In genomic region chr12:103492767-103493166, GRCm38 (mm10) we compare ENCODE assay signal across 8 mouse cellular contexts. TPM values are rescaled to one million over a fixed set of nuclear protein-coding genes. Genes with fewer than 3 reads are reported as not detected.
DNase-seq lines count a peak whose midpoint lies in the region; ATAC-seq and TF ChIP-seq lines count a peak whose summit lies in the region.

No protein-coding gene starts in this region.

- WGBS in kidney, embryonic 16.5 days, result 36% methylated on average over 5 of the region's 5 CpGs
- 38% methylated on average over 5 of the region's 5 CpGs for WGBS in forebrain, embryonic 15.5 days
- WGBS in hindbrain, postnatal 0 days, result 38% methylated on average over 5 of the region's 5 CpGs
- WGBS in stomach, postnatal 0 days, result 32% methylated on average over 5 of the region's 5 CpGs

- no peak overlapping the region for H3K9ac ChIP-seq in kidney, embryonic 16.5 days (replicated peaks; ENCODE audit: low read length)
- H3K9ac ChIP-seq in forebrain, embryonic 15.5 days (replicated peaks), result no peak overlapping the region
- no peak overlapping the region for H3K9ac ChIP-seq in hindbrain, postnatal 0 days (replicated peaks; ENCODE audit: low read length)
- H3K9ac ChIP-seq in stomach, postnatal 0 days (ENCODE audit: low read length), result no peak overlapping the region

- DNase-seq in kidney, adult 11 months, result peak; percentile 58
- DNase-seq in c-Kit-negative CD71-positive TER-119-positive erythroid progenitor cells, embryonic 14.5 days (ENCODE audit: low read depth, low spot score), result peak; percentile 49
- peak; percentile 85 for DNase-seq in hindbrain, postnatal 0 days (ENCODE audit: low spot score)
- peak; percentile 69 for DNase-seq in left cerebral cortex, adult 11 months (ENCODE audit: low spot score)
- DNase-seq in stomach, postnatal 0 days (ENCODE audit: low spot score), result peak; percentile 73

- peak; percentile 94 for TF ChIP-seq CTCF in hindbrain, postnatal 0 days (IDR thresholded peaks at IDR 0.05; ENCODE audit: low read depth)
- TF ChIP-seq CTCF in stomach, postnatal 0 days (IDR thresholded peaks at IDR 0.05; ENCODE audit: low read depth), result peak; percentile 99

- H3K27me3 ChIP-seq in kidney, embryonic 16.5 days (ENCODE audit: insufficient read depth, low read length), result no peaks in the 10 kb centered on the region
- H3K27me3 ChIP-seq in forebrain, embryonic 15.5 days, result no peaks in the 10 kb centered on the region
- H3K27me3 ChIP-seq in hindbrain, postnatal 0 days (ENCODE audit: insufficient read depth, low read length), result no peaks in the 10 kb centered on the region
- H3K27me3 ChIP-seq in stomach, postnatal 0 days (ENCODE audit: control insufficient read depth, insufficient read depth, low read length), result no peaks in the 10 kb centered on the region

- no peaks in the 10 kb centered on the region for H3K36me3 ChIP-seq in kidney, embryonic 16.5 days (ENCODE audit: insufficient read depth, low read length)
- no peaks in the 10 kb centered on the region for H3K36me3 ChIP-seq in forebrain, embryonic 15.5 days
- no peaks in the 10 kb centered on the region for H3K36me3 ChIP-seq in hindbrain, postnatal 0 days (ENCODE audit: insufficient read depth, low read length)
- H3K36me3 ChIP-seq in stomach, postnatal 0 days (ENCODE audit: control insufficient read depth, insufficient read depth, low read length), result no peaks in the 10 kb centered on the region

- ATAC-seq in kidney, embryonic 16.5 days (ENCODE audit: low FRiP score, low TSS enrichment), result no peak
- 0 out of 2 replicates have a peak, but pooled peaks have one; percentile 29 for ATAC-seq in forebrain, embryonic 15.5 days (replicated peaks)
- peak; percentile 55 for ATAC-seq in hindbrain, postnatal 0 days
- ATAC-seq in megakaryocyte-erythroid progenitor cell, adult 5-6 weeks (replicated peaks; ENCODE audit: low FRiP score, low TSS enrichment, poor library complexity, severe bottlenecking), result peak; percentile 77
- peak; percentile 49 for ATAC-seq in stomach, postnatal 0 days (ENCODE audit: low FRiP score, low TSS enrichment)

- H3K4me2 ChIP-seq in kidney, embryonic 16.5 days (replicated peaks; ENCODE audit: low read depth, low read length), result no peak overlapping the region
- no peak overlapping the region for H3K4me2 ChIP-seq in forebrain, embryonic 15.5 days (replicated peaks)
- H3K4me2 ChIP-seq in hindbrain, postnatal 0 days (ENCODE audit: low read depth, low read length), result no peak overlapping the region
- no peak overlapping the region for H3K4me2 ChIP-seq in stomach, postnatal 0 days (replicated peaks; ENCODE audit: low read depth)

- TF ChIP-seq EP300 in stomach, postnatal 0 days (optimal IDR thresholded peaks at IDR 0.05), result no peak

- no peaks in the 10 kb centered on the region for H3K9me3 ChIP-seq in kidney, embryonic 16.5 days (ENCODE audit: low read length)
- H3K9me3 ChIP-seq in forebrain, embryonic 15.5 days, result no peaks in the 10 kb centered on the region
- H3K9me3 ChIP-seq in hindbrain, postnatal 0 days (ENCODE audit: low read length), result no peaks in the 10 kb centered on the region
- no peaks in the 10 kb centered on the region for H3K9me3 ChIP-seq in stomach, postnatal 0 days (ENCODE audit: control insufficient read depth, low read length)

- no peak overlapping the region for H3K27ac ChIP-seq in kidney, embryonic 16.5 days (ENCODE audit: low read length)
- no peak overlapping the region for H3K27ac ChIP-seq in forebrain, embryonic 15.5 days (replicated peaks)
- no peak overlapping the region for H3K27ac ChIP-seq in hindbrain, postnatal 0 days
- H3K27ac ChIP-seq in stomach, postnatal 0 days (replicated peaks), result no peak overlapping the region

- H3K4me1 ChIP-seq in kidney, embryonic 16.5 days (ENCODE audit: insufficient read depth, low read length), result no peaks in the 10 kb centered on the region
- no peaks in the 10 kb centered on the region for H3K4me1 ChIP-seq in forebrain, embryonic 15.5 days
- no peaks in the 10 kb centered on the region for H3K4me1 ChIP-seq in hindbrain, postnatal 0 days (ENCODE audit: insufficient read depth, low read length)
- no peaks in the 10 kb centered on the region for H3K4me1 ChIP-seq in stomach, postnatal 0 days (replicated peaks; ENCODE audit: control insufficient read depth, insufficient read depth)

- H3K4me3 ChIP-seq in kidney, embryonic 16.5 days (ENCODE audit: low read length), result no peak overlapping the region
- no peak overlapping the region for H3K4me3 ChIP-seq in forebrain, embryonic 15.5 days
- H3K4me3 ChIP-seq in hindbrain, postnatal 0 days (ENCODE audit: low read length), result no peak overlapping the region
- no peak overlapping the region for H3K4me3 ChIP-seq in stomach, postnatal 0 days (ENCODE audit: low read depth, low read length)

RNA-seq across cellular contexts. Expression of gene Ifi27l2b, which starts 35.7 kb away (rescaled TPM):
- polyA plus RNA-seq in kidney, embryonic 16.5 days (2015; fragmentation: Nextera tagmentation; extraction: Ambion mirVana), result not detected in 2 replicates
- not detected in 2 replicates for polyA plus RNA-seq in forebrain, embryonic 15.5 days (2015; fragmentation: Nextera tagmentation; extraction: Ambion mirVana)
- not detected in 2 replicates for total RNA-seq in hindbrain, postnatal 0 days (2014; rRNA removed)
- not detected in 2 replicates for polyA plus RNA-seq in hindbrain, postnatal 0 days (2015; fragmentation: Nextera tagmentation; extraction: Ambion mirVana)
- total RNA-seq in megakaryocyte-erythroid progenitor cell, adult 5-6 weeks (2014; fragmentation: Nextera tagmentation), result not detected in 2 replicates
- total RNA-seq in megakaryocyte-erythroid progenitor cell, adult 5-6 weeks (2017), result not detected in 2 replicates
- polyA plus RNA-seq in stomach, postnatal 0 days (2015; fragmentation: Nextera tagmentation; extraction: Ambion mirVana), result 17.3 and 19.4 TPM in 2 replicates

RNA-seq across cellular contexts. Expression of gene Ppp4r4, which starts 39.3 kb away (rescaled TPM):
- polyA plus RNA-seq in kidney, embryonic 16.5 days (2015; fragmentation: Nextera tagmentation; extraction: Ambion mirVana), result 1.1 and 1.2 TPM in 2 replicates
- 1.8 and 1.9 TPM in 2 replicates for polyA plus RNA-seq in forebrain, embryonic 15.5 days (2015; fragmentation: Nextera tagmentation; extraction: Ambion mirVana)
- total RNA-seq in hindbrain, postnatal 0 days (2014; rRNA removed), result 6.6 and 6.7 TPM in 2 replicates
- polyA plus RNA-seq in hindbrain, postnatal 0 days (2015; fragmentation: Nextera tagmentation; extraction: Ambion mirVana), result 3.0 and 3.6 TPM in 2 replicates
- total RNA-seq in megakaryocyte-erythroid progenitor cell, adult 5-6 weeks (2014; fragmentation: Nextera tagmentation), result 0.50 TPM in 1 of 2 replicates, not detected in the other
- total RNA-seq in megakaryocyte-erythroid progenitor cell, adult 5-6 weeks (2017), result 0.27 TPM in 1 of 2 replicates, not detected in the other
- polyA plus RNA-seq in stomach, postnatal 0 days (2015; fragmentation: Nextera tagmentation; extraction: Ambion mirVana), result 0.38 and 0.53 TPM in 2 replicates

RNA-seq across cellular contexts. Expression of gene Ifi27l2a, which starts 49.3 kb away (rescaled TPM):
- 6.6 and 7.2 TPM in 2 replicates for polyA plus RNA-seq in kidney, embryonic 16.5 days (2015; fragmentation: Nextera tagmentation; extraction: Ambion mirVana)
- 3.1 and 6.2 TPM in 2 replicates for polyA plus RNA-seq in forebrain, embryonic 15.5 days (2015; fragmentation: Nextera tagmentation; extraction: Ambion mirVana)
- total RNA-seq in hindbrain, postnatal 0 days (2014; rRNA removed), result 3.2 TPM in 1 of 2 replicates, not detected in the other
- polyA plus RNA-seq in hindbrain, postnatal 0 days (2015; fragmentation: Nextera tagmentation; extraction: Ambion mirVana), result 13.1 and 13.5 TPM in 2 replicates
- 11.1 and 12.0 TPM in 2 replicates for total RNA-seq in megakaryocyte-erythroid progenitor cell, adult 5-6 weeks (2014; fragmentation: Nextera tagmentation)
- 2.9 and 11.7 TPM in 2 replicates for total RNA-seq in megakaryocyte-erythroid progenitor cell, adult 5-6 weeks (2017)
- 85.4 and 110 TPM in 2 replicates for polyA plus RNA-seq in stomach, postnatal 0 days (2015; fragmentation: Nextera tagmentation; extraction: Ambion mirVana)

RNA-seq across cellular contexts. Expression of gene Ifi27, which starts 58.8 kb away (rescaled TPM):
- polyA plus RNA-seq in kidney, embryonic 16.5 days (2015; fragmentation: Nextera tagmentation; extraction: Ambion mirVana), result 32.8 and 39.5 TPM in 2 replicates
- 6.7 and 8.0 TPM in 2 replicates for polyA plus RNA-seq in forebrain, embryonic 15.5 days (2015; fragmentation: Nextera tagmentation; extraction: Ambion mirVana)
- 18.4 and 28.6 TPM in 2 replicates for total RNA-seq in hindbrain, postnatal 0 days (2014; rRNA removed)
- polyA plus RNA-seq in hindbrain, postnatal 0 days (2015; fragmentation: Nextera tagmentation; extraction: Ambion mirVana), result 26.7 and 29.2 TPM in 2 replicates
- total RNA-seq in megakaryocyte-erythroid progenitor cell, adult 5-6 weeks (2014; fragmentation: Nextera tagmentation), result 59.7 and 125 TPM in 2 replicates
- 38.8 and 40.3 TPM in 2 replicates for total RNA-seq in megakaryocyte-erythroid progenitor cell, adult 5-6 weeks (2017)
- 38.9 and 41.9 TPM in 2 replicates for polyA plus RNA-seq in stomach, postnatal 0 days (2015; fragmentation: Nextera tagmentation; extraction: Ambion mirVana)

Comparison
In these comparisons a context has a peak if more than half of its experiments do, and no peak if none do; other contexts are left out.
1. RNA of gene Ifi27l2b, which starts 35.7 kb away (polyA plus RNA-seq): 17.3 to 19.4 TPM in stomach, postnatal 0 days; not detected in hindbrain, postnatal 0 days, not detected in kidney, embryonic 16.5 days and not detected in forebrain, embryonic 15.5 days; every median in the first group is over 10 times any median in the second.
2. Peak in every context shown above with its lines, with median percentiles within 50 percentile points of each other: DNase-seq.